Mouse (Mus musculus) T-cell, adult 2 months (primary cell): Measurements from ENCODE around the gene Pmepa1.

Experiments used
- DNase-seq: peaks from one replicate; pipeline ENCODE4 v3.0.0; 2022; ENCODE audit warnings: low spot score

Gene Pmepa1

GRCm38 (mm10) chr2:173225906-173226305 lies 50.4 kb downstream of the Pmepa1 start:
- DNase-seq = no peak

- no peak for DNase-seq
Measured at GRCm38 (mm10) chr2:173224832-173225231, 51.5 kb downstream of the Pmepa1 start.

- no peak for DNase-seq
Measured at GRCm38 (mm10) chr2:173224097-173224496, 52.2 kb downstream of the Pmepa1 start.

GRCm38 (mm10) chr2:173223496-173223895 lies 52.8 kb downstream of the Pmepa1 start:
- DNase-seq = no peak

- no peak for DNase-seq
Measured at GRCm38 (mm10) chr2:173220754-173221153, 55.6 kb downstream of the Pmepa1 start.

GRCm38 (mm10) chr2:173219256-173219954 lies 56.9 kb downstream of the Pmepa1 start:
- DNase-seq = peak; percentile 38

- DNase-seq = peak; percentile 83
Measured at GRCm38 (mm10) chr2:173218416-173219141, 57.8 kb downstream of the Pmepa1 start, which contains the start of gene Zbp1. Gene Zbp1 (minus strand): TSS chr2:173218923.

GRCm38 (mm10) chr2:173217763-173218258 lies 58.5 kb downstream of the Pmepa1 start:
- no peak for DNase-seq

GRCm38 (mm10) chr2:173217246-173217645 lies 59.1 kb downstream of the Pmepa1 start:
- no peak for DNase-seq

GRCm38 (mm10) chr2:173216840-173217239 lies 59.5 kb downstream of the Pmepa1 start:
- DNase-seq = no peak

- no peak for DNase-seq
Measured at GRCm38 (mm10) chr2:173212227-173212626, 64.1 kb downstream of the Pmepa1 start.

GRCm38 (mm10) chr2:173209091-173209815 lies 67.1 kb downstream of the Pmepa1 start:
- DNase-seq = no peak

GRCm38 (mm10) chr2:173207051-173207450 lies 69.3 kb downstream of the Pmepa1 start:
- DNase-seq = no peak

GRCm38 (mm10) chr2:173205563-173206099 lies 70.7 kb downstream of the Pmepa1 start:
- no peak for DNase-seq

GRCm38 (mm10) chr2:173204671-173205070 lies 71.7 kb downstream of the Pmepa1 start:
- no peak for DNase-seq

- DNase-seq = no peak
Measured at GRCm38 (mm10) chr2:173203726-173204125, 72.6 kb downstream of the Pmepa1 start.

GRCm38 (mm10) chr2:173202924-173203689 lies 73.2 kb downstream of the Pmepa1 start:
- DNase-seq = no peak

- DNase-seq = no peak
Measured at GRCm38 (mm10) chr2:173194796-173195195, 81.5 kb downstream of the Pmepa1 start.

- no peak for DNase-seq
Measured at GRCm38 (mm10) chr2:173187182-173187855, 89.0 kb downstream of the Pmepa1 start.

- DNase-seq = peak; percentile 61
Measured at GRCm38 (mm10) chr2:173186047-173186943, 90.0 kb downstream of the Pmepa1 start.
